Mouse (Mus musculus) adrenal gland (tissue): ENCODE measurements around the gene Adad1.

ENCODE experiments used
- intact Hi-C: fragments of 180-260 bp; cut with DNase I; formaldehyde crosslinking; loops from one replicate; pipeline ENCODE4 v1.15.1; 2025

Gene Adad1

DNA sequence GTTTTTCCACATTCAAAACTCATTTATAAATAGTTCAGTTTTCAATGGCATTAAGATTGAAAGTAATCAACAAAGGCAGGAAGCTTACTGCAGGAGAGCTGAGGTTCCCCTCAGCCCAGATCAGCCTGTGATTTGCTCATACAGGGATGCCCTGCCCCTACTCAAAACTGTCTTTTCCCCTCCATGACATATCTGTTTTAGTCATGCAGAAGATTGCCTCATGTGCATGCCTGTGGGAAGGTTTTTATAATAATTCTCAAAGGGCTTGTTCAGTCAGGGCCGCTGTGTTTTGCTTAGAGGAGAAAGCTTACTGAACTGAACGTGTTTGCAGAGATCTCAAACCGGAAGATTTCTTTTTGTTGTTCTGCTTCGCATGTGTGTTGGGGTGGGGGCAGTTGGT, 97.8 kb downstream of the Adad1 start:
- intact Hi-C loops: no loop called here

DNA sequence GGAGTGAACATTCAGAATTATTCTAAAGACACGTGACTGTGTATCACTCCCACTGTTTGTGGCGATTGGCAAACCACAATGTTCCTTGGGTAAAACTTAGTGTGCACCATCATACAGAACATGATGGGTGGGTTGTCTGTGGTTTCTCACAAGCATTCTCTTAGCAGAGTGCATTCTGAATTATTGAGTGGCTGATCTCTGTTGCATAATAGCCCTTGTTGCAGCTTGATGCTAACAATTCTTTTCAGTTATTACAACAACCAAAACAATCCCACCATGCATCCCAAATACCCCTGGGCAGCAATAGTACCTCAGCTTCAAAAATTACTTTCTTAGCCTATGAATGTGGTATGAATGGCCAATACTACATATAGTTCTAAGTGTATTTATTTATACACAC, 106.0 kb downstream of the Adad1 start:
- intact Hi-C loops: no loop called here
